Mouse (Mus musculus): ENCODE measurements around the gene Mapk1.
"Not testable (repeated sequence)": the region's sequence is repeated elsewhere in the genome, so short reads cannot be mapped to it uniquely, and the experiment has no call there.

Mapk1 gene

DNA sequence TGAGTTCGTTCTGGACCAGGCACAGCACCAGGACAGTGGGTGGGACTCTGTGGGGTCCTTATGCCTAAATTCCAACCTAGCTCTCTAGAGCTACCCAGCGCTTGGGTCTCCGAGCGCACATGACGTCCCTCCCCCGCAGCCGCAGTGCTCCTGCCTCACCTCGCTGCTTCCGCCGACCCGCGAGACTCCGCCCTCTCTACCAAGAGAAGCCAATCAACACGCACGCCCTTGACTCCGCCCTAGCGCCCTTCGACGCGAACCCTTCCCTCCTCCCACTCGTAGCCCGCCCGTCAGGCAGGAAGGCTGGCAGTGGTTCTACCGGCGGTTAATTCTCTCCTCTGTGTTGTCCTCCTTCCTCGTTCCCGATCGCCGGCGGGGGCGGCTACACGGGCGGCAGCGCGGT, at the start of gene Mapk1:
Gene Mapk1, plus strand, starts transcription at position 252 of the 403 bp plus-strand sequence.
- peak; percentile 98 for DNase-seq

- DNase-seq = no peak
Measured at GRCm38 (mm10) chr16:16939543-16939942, 43.6 kb upstream of the Mapk1 start.

DNA sequence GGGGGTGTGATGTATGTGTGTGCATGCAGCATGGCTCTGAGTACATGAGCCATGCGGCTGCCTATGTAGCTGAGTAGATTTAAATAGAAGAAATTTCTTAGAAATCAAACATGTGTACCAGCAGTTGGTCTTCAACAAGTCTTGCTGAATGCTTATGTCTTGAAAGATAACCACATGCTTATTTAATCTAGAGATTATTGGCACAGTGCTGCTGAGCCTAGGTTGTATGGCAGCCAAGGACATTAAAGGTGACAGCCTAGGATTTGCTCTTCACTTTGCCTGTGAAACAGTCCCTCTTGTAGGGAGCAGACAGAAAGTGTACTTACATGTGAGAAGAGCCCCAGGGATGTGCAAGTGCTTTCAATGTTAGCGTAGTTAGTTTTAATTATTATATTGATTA, 42.1 kb upstream of the Mapk1 start:
- DNase-seq = no peak

DNA sequence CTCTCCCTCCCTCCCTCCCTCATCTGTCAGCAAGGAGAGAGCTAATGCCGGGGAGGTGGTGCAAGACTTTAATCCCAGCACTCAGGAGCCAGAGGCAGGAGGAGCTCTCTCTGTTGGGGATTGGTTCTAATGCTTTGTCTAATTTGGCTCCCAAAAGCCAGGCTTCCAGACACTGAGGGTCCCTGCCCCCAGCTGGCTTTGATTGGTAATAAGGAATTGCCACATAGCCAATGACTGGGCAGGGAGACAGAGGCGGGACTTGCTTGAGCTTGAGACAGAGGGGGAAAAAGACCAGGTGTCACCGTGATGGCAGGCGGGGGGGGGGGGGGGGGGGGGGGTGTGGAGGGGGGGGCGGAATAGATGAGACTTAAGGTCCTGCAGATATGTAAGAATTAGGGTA, 24.6 kb upstream of the Mapk1 start:
- peak; percentile 43 for DNase-seq

DNA sequence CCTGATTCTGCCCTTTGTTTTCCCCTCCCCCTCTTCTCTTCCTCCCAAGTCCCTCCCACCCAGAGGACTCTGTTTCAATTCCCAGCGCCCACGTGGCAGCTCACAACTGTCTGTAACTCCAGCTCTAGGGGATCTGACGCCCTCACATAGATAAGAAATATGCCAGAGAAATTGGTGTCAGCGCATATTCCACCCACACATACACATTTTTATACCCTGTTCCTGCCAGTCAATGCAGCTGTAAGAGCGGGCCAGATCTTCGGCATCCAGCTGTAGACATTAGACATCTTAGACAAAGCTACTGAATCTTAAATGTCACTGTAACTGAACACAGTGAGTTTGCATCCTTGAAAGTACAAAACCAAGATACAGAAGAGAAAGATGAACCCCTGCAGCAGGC, 23.3 kb upstream of the Mapk1 start:
- no peak for DNase-seq

DNA sequence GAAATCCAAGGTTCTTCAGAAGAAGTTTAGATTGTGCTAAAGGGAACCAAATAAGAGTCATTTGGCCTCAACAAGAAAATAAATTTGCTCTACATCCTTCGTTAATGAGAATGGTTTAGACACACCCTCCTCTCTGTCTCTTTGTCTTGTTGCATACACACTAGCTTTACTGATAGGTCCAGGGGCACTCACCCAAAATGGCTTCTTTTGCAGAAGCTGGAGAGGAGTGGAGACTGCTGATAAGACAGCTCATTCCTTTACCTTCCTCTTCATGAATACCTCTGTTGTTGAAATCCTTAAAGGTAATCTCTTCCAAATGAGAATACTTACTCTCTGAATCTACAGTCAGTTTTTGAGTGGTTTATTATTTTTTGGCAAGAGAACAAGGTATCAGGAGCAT, 18.0 kb upstream of the Mapk1 start:
- no peak for DNase-seq

DNA sequence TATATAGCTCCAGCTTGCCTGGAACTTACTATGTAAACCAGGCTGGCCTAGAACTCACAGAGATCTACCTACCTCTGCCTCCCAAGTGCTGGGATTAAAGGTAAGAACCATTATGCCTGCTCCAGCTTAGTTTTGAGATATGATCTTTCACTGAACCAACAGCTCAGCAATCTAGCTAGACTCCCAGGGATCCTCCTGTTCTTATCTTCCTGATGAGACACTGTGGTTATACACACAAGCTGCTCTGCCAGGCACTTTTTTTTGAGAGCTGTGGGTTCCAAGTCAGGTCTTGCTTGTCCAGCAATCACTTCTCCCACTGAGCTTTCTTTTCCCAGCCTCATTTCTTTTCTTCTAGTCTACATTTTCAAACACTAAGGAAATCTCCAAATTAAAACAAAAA, 16.9 kb upstream of the Mapk1 start:
- DNase-seq = no peak

- no peak for DNase-seq
Measured at GRCm38 (mm10) chr16:16978061-16978460, 5.1 kb upstream of the Mapk1 start.

GRCm38 (mm10) chr16:16978765-16979164, 4.4 kb upstream of the Mapk1 start:
- no peak for DNase-seq

DNA sequence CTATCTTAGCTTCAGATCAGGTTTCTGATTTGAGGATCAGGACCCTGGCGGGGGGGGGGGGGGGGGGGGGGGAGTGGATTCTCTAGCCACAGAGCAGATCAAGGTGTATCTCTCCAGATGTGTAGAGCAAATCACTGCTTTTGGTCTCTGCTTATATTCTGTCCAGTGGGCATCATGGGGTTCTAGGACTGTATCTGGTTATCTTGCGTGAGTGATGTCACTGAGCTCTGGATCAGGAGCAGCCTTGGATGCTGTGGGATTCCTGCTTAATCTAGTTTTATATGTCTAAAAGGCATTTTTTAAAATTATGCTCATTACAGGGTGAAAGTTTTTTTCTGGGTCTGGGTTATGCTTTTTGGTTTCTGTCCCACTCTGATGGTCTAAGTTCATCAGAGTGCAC, 546 bp upstream of the Mapk1 start:
- no peak for DNase-seq

GRCm38 (mm10) chr16:16983534-16984422, 596 bp downstream of the Mapk1 start:
- no peak for DNase-seq

DNA sequence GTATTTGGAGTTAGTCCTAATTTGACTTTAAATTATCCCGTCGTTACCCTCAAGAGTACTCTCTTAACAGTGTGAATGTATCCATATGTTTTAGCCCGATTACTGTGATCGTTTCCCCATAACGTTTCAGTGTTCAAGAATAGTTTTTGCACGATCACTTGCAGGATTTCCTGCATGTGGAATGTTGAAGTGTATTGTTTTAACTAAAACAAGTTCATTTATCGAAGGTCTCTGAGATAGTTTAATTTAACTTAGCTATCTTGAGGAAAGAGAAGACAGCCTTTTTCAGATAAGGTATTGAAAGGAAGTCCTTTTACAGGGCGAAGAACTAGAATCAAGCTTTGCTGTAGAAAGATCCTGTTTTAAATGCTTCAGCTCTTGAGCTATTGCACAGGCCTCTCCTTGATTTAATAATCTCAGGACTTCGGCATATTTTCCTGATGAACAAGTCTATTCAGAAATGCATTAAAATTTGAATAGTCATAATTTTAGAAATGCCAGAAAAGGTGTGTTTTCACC, 1.3 kb downstream of the Mapk1 start:
- no peak for DNase-seq

- no peak for DNase-seq
Measured at GRCm38 (mm10) chr16:16987248-16987647, 4.1 kb downstream of the Mapk1 start.

GRCm38 (mm10) chr16:16988842-16989241, 5.7 kb downstream of the Mapk1 start:
- DNase-seq = no peak

DNA sequence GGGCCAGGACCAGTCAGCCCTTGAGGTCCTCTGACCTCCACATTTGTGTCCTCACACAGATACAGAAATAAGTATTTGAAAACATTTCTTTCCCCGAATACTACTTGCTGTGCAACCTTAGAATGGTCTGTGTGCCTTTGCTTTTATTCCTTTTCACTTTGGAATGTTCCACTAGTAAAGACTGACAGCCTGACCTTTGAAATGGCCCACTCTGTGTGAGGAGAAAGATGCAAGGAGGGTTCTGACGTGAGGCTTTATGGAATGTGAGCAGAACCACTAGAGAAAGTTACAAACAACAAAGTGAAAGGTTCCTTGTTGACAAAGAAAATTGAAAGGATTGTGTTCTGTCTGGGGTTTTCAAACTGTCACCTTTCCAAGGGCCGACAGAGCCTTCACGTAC, 6.8 kb downstream of the Mapk1 start:
- no peak for DNase-seq

DNA sequence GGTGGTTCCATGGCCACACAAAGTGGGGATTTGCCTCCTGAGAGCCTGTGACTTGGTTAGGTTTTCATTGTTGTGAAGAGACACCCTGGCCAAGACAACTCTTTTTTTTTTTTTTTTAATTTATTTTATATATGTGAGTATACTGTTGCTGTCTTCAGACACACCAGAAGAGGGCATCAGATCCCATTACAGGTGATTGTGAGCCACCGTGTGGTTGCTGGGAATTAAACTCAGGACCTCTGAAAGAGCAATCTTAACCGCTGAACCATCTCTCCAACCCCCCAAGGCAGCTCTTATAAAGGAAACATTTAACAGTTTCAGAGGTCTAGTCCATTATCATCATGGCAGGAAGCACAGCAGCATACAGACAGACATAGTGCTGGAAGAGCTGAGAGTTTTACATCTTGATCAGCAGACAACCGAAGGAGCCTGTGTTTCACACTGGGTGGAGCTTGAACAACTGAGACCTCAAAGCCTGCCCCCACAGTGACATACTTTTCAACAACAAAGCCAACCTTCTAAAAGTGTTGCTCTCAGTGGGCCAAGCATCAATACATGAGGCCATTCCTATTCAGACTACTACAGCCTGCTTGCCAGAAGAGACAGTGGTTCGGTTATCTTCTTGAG, 11.4 kb downstream of the Mapk1 start:
- DNase-seq = no peak

DNA sequence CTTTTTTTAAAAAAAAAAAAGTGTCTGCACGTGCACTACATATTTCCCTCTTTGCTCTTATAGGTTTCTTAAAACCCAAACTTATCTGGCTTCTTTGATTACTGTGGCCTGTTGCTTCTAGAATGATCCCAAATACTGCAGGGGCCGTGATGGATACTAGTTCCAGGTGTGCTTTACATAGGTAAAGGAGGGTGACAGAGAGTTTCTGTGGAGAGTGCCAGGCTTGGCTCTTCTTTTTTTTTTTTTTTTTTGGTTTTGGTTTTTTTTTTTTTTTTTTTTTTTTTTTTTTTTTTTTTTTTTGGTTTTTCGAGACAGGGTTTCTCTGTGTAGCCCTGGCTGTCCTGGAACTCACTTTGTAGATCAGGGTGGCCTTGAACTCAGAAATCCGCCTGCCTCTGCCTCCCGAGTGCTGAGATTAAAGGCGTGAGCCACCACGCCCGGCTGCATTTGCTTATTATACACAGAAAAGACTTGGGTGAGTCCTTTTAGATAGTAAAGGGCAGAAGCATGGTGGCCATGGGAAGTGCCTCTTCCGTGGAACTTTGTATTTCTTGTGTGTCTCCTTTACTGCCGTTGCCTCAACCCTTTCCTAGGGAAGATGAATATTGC, 13.0 kb downstream of the Mapk1 start:
- DNase-seq = not testable (repeated sequence)

DNA sequence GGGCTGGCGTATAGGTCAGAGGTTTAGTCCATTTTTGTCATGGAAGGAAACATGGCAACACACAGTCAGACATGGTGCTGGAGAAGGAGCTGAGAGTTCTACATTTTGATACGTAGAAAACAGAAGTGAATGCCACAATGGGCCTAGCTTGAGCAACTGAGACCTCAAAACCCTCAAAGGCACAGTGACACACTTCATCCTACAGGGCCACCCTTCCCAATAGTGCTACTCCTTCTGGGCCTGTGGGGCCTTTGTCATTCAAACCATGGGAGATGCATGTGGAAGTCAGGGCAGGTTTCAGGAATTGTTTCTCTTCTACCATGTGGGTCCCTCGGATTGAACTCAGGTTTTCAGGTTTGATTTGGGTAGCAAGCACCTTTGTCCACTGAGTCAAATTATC, 17.9 kb downstream of the Mapk1 start:
- no peak for DNase-seq

DNA sequence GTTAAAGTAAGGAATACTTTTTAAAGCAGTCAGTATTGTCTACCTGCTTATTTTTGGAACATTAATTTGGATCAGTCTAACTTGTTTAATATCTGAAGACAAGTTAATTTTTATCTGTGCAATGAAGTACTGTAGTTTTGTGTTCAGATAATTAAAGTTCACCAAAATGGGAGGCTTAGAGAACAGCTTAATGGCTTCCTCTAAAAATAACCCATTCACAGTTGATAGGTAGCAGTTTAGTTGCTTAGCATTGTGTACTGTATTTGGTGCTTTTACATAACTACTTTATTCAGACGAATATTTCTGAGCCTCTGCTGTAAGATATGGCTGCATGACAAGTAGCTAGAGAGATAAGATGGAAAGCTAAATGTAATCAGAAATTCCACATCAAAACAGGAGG, 23.9 kb downstream of the Mapk1 start:
- no peak for DNase-seq

GRCm38 (mm10) chr16:17010036-17010435, 26.9 kb downstream of the Mapk1 start:
- no peak for DNase-seq

GRCm38 (mm10) chr16:17012583-17012982, 29.4 kb downstream of the Mapk1 start:
- no peak for DNase-seq

DNA sequence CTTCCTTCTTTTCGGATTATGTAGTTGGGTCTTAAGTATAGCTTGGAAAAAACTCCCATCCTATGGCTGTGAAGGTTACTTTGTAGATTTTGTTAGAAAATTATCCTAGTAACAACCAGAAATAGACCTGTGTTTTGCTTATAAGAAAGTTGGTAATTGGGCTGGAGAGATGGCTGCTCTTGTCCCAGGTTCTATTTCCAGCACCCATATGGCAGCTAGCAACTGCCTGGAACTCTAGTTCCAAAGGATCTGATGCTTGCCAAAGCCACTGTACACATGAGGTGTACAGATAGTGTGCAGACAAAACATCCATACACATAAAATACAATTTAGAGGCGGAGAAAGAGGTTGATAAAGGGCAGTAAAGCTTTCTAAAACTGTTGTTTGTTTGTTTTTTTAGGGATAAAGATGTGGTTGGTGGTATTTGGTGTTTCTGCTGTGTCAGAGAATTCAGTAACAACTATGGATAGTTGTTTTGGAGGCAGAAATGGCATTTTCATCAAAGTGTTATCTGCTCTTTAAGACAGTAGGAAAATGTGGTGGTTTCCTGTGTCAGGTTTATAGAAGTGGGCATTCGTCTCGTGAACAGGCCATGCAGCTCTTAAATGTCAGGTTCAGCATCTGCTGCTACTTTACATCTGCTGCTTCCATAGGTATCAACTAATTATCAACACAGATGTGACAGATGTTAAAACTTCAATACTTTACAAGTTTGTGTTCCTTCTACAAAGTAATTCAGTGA, 32.1 kb downstream of the Mapk1 start:
- DNase-seq = no peak

- DNase-seq = no peak
Measured at GRCm38 (mm10) chr16:17015853-17016230, 32.7 kb downstream of the Mapk1 start.
